Mouse (Mus musculus): ENCODE data around the gene Cit. TPM values are rescaled to one million over a fixed set of nuclear protein-coding genes. Genes with fewer than 3 reads are reported as not detected.

The Cit gene
- polyA plus RNA-seq, 2 experiments: 11.7 to 19.0 TPM

- Histone ChIP-seq H3K4me2 (replicated peaks; ENCODE audit: low read depth, low read length, severe bottlenecking) (no peak overlapping the region), H3K9ac (ENCODE audit: low read depth, low read length, severe bottlenecking) (no peak overlapping the region), H3K27ac (replicated peaks; ENCODE audit: low read depth, low read length) (no peak overlapping the region), H3K4me3 (replicated peaks; ENCODE audit: low read length) (no peak overlapping the region), H3K9me3 (ENCODE audit: control insufficient read depth, low read length) (no peaks in the 10 kb centered on the region), H3K27me3 (ENCODE audit: control insufficient read depth, insufficient read depth, low read length) (no peaks in the 10 kb centered on the region), H3K36me3 (ENCODE audit: control insufficient read depth, insufficient read depth, low read length) (peaks cover 17% of the 10 kb centered on the region), H3K4me1 (ENCODE audit: control insufficient read depth, insufficient read depth, low read length) (no peaks in the 10 kb centered on the region)
- TF ChIP-seq POLR2A (IDR thresholded peaks at IDR 0.05; ENCODE audit: borderline replicate concordance, extremely low read depth, insufficient read depth, insufficient read length): no peak
- DNase-seq (ENCODE audit: low spot score) (no peak), ATAC-seq (ENCODE audit: low FRiP score, low read depth) (no peak)
- WGBS: 95% methylated on average over 4 of the region's 4 CpGs
Observed at GRCm38 (mm10) chr5:115852431-115852830, 7.4 kb downstream of the Cit start.

- Histone ChIP-seq H3K9ac (ENCODE audit: low read depth, low read length, severe bottlenecking) (no peak overlapping the region), H3K36me3 (ENCODE audit: control insufficient read depth, insufficient read depth, low read length) (peaks cover 17% of the 10 kb centered on the region), H3K4me1 (ENCODE audit: control insufficient read depth, insufficient read depth, low read length) (no peaks in the 10 kb centered on the region), H3K9me3 (ENCODE audit: control insufficient read depth, low read length) (no peaks in the 10 kb centered on the region), H3K4me2 (replicated peaks; ENCODE audit: low read depth, low read length, severe bottlenecking) (no peak overlapping the region), H3K27ac (replicated peaks; ENCODE audit: low read depth, low read length) (no peak overlapping the region), H3K4me3 (replicated peaks; ENCODE audit: low read length) (no peak overlapping the region), H3K27me3 (ENCODE audit: control insufficient read depth, insufficient read depth, low read length) (no peaks in the 10 kb centered on the region)
- 97% methylated on average over 9 of the region's 9 CpGs for WGBS
- no peak for DNase-seq (ENCODE audit: low spot score)
- no peak for TF ChIP-seq POLR2A (IDR thresholded peaks at IDR 0.05; ENCODE audit: borderline replicate concordance, extremely low read depth, insufficient read depth, insufficient read length)
- ATAC-seq (ENCODE audit: low FRiP score, low read depth): no peak
Observed at GRCm38 (mm10) chr5:115853691-115854090, 8.6 kb downstream of the Cit start.

- Histone ChIP-seq H3K9me3 (ENCODE audit: control insufficient read depth, low read length) (no peaks in the 10 kb centered on the region), H3K4me1 (ENCODE audit: control insufficient read depth, insufficient read depth, low read length) (no peaks in the 10 kb centered on the region), H3K4me3 (replicated peaks; ENCODE audit: low read length) (no peak overlapping the region), H3K27ac (replicated peaks; ENCODE audit: low read depth, low read length) (no peak overlapping the region), H3K27me3 (ENCODE audit: control insufficient read depth, insufficient read depth, low read length) (no peaks in the 10 kb centered on the region), H3K9ac (ENCODE audit: low read depth, low read length, severe bottlenecking) (no peak overlapping the region), H3K36me3 (ENCODE audit: control insufficient read depth, insufficient read depth, low read length) (peaks cover 18% of the 10 kb centered on the region), H3K4me2 (replicated peaks; ENCODE audit: low read depth, low read length, severe bottlenecking) (no peak overlapping the region)
- ATAC-seq (ENCODE audit: low FRiP score, low read depth) (no peak), DNase-seq (ENCODE audit: low spot score) (no peak)
- no peak for TF ChIP-seq POLR2A (IDR thresholded peaks at IDR 0.05; ENCODE audit: borderline replicate concordance, extremely low read depth, insufficient read depth, insufficient read length)
- WGBS: 86% methylated on average over 11 of the region's 12 CpGs
Observed at GRCm38 (mm10) chr5:115854370-115854769, 9.3 kb downstream of the Cit start.

DNA sequence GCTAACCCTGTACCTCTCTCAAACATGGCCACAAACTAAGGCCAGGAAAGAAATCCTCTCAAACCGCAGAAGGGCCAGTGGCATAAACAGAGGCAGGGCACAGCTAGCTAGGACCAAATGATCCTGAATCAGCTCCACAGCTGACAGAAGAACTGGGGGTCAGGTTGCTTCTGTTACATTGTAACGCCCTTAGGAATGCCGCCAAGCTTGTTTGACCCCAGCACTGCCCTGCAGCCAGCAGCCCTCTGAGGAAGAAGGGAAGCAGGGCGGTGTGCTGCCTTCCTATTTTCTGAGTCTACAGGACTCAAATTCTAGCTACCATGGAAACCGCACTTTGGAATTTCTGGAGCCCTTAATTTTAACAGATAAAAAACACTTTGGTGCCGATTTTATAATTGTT, 13.6 kb downstream of the Cit start:
- H3K36me3 ChIP-seq (ENCODE audit: control insufficient read depth, insufficient read depth, low read length): peaks cover 28% of the 10 kb centered on the region
- H3K9ac ChIP-seq (ENCODE audit: low read depth, low read length, severe bottlenecking): no peak overlapping the region
- TF ChIP-seq POLR2A (IDR thresholded peaks at IDR 0.05; ENCODE audit: borderline replicate concordance, extremely low read depth, insufficient read depth, insufficient read length): no peak
- H3K9me3 ChIP-seq (ENCODE audit: control insufficient read depth, low read length): no peaks in the 10 kb centered on the region
- no peak overlapping the region for H3K4me2 ChIP-seq (replicated peaks; ENCODE audit: low read depth, low read length, severe bottlenecking)
- no peak overlapping the region for H3K4me3 ChIP-seq (replicated peaks; ENCODE audit: low read length)
- WGBS: 73% methylated on average over 6 of the region's 6 CpGs
- H3K27me3 ChIP-seq (ENCODE audit: control insufficient read depth, insufficient read depth, low read length): no peaks in the 10 kb centered on the region
- no peaks in the 10 kb centered on the region for H3K4me1 ChIP-seq (ENCODE audit: control insufficient read depth, insufficient read depth, low read length)
- no peak for DNase-seq (ENCODE audit: low spot score)
- no peak overlapping the region for H3K27ac ChIP-seq (replicated peaks; ENCODE audit: low read depth, low read length)
- no peak for ATAC-seq (ENCODE audit: low FRiP score, low read depth)

GRCm38 (mm10) chr5:115859461-115859860, 14.4 kb downstream of the Cit start:
- DNase-seq (ENCODE audit: low spot score) (no peak), ATAC-seq (ENCODE audit: low FRiP score, low read depth) (no peak)
- H3K27ac ChIP-seq (replicated peaks; ENCODE audit: low read depth, low read length): no peak overlapping the region
- peaks cover 31% of the 10 kb centered on the region for H3K36me3 ChIP-seq (ENCODE audit: control insufficient read depth, insufficient read depth, low read length)
- WGBS: 86% methylated on average over 9 of the region's 9 CpGs
- H3K27me3 ChIP-seq (ENCODE audit: control insufficient read depth, insufficient read depth, low read length): no peaks in the 10 kb centered on the region
- no peak overlapping the region for H3K4me3 ChIP-seq (replicated peaks; ENCODE audit: low read length)
- H3K9ac ChIP-seq (ENCODE audit: low read depth, low read length, severe bottlenecking): no peak overlapping the region
- H3K4me1 ChIP-seq (ENCODE audit: control insufficient read depth, insufficient read depth, low read length): no peaks in the 10 kb centered on the region
- H3K9me3 ChIP-seq (ENCODE audit: control insufficient read depth, low read length): no peaks in the 10 kb centered on the region
- no peak for TF ChIP-seq POLR2A (IDR thresholded peaks at IDR 0.05; ENCODE audit: borderline replicate concordance, extremely low read depth, insufficient read depth, insufficient read length)
- H3K4me2 ChIP-seq (replicated peaks; ENCODE audit: low read depth, low read length, severe bottlenecking): no peak overlapping the region

GRCm38 (mm10) chr5:115861991-115862390, 16.9 kb downstream of the Cit start:
- ATAC-seq (ENCODE audit: low FRiP score, low read depth): no peak
- no peak overlapping the region for H3K4me3 ChIP-seq (replicated peaks; ENCODE audit: low read length)
- H3K36me3 ChIP-seq (ENCODE audit: control insufficient read depth, insufficient read depth, low read length): peaks cover 32% of the 10 kb centered on the region
- no peaks in the 10 kb centered on the region for H3K9me3 ChIP-seq (ENCODE audit: control insufficient read depth, low read length)
- DNase-seq (ENCODE audit: low spot score): no peak
- H3K9ac ChIP-seq (ENCODE audit: low read depth, low read length, severe bottlenecking): no peak overlapping the region
- no peaks in the 10 kb centered on the region for H3K4me1 ChIP-seq (ENCODE audit: control insufficient read depth, insufficient read depth, low read length)
- 92% methylated on average over 10 of the region's 10 CpGs for WGBS
- no peaks in the 10 kb centered on the region for H3K27me3 ChIP-seq (ENCODE audit: control insufficient read depth, insufficient read depth, low read length)
- TF ChIP-seq POLR2A (IDR thresholded peaks at IDR 0.05; ENCODE audit: borderline replicate concordance, extremely low read depth, insufficient read depth, insufficient read length): no peak
- no peak overlapping the region for H3K27ac ChIP-seq (replicated peaks; ENCODE audit: low read depth, low read length)
- H3K4me2 ChIP-seq (replicated peaks; ENCODE audit: low read depth, low read length, severe bottlenecking): no peak overlapping the region
